In the genomic region with DNA sequence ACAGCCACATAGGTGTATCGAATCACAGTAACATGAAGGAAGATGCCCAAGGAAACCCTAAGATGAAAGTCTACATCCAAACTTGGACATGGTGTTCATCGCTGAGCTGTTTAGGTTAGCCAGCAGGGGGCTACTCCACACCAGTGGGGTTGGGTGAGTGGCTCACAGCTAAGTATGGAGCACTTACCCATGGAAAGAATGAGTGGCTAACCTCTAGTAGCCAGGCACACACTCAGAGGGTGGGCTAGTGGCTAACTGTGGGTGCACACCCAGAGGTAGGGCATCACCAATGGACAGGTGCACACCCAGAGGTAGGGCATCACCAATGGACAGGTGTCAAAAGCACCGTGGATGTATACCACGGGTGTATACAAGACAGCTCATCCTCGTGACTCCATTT, we compare ENCODE assay signal across 11 mouse cellular contexts. TPM values are rescaled to one million over a fixed set of nuclear protein-coding genes. Genes with fewer than 3 reads are reported as not detected.
DNase-seq lines count a peak whose midpoint lies in the region; ATAC-seq and TF ChIP-seq lines count a peak whose summit lies in the region.
"Had no signal": no experiment of that assay in that cellular context is flagged by ENCODE, and none has a peak within 500 bp of the region (broad histone marks: within the 10 kb centered on the region; RNA-seq: fewer than 3 reads in every experiment).

No protein-coding gene starts in this region.

- intact Hi-C loops in gastrocnemius, adult 2 months (cut with DNase I): no loop called here

- peak; percentile 33; the same call in 1 of the 2 replicates for TF ChIP-seq CTCF in gastrocnemius, adult 2 months (IDR thresholded peaks at IDR 0.05)
- TF ChIP-seq CTCF in layer of hippocampus, adult 2 months (conservative IDR thresholded peaks at IDR 0.05): peak; percentile 57
- peak; percentile 65 for TF ChIP-seq CTCF in intestine, postnatal 0 days (IDR thresholded peaks at IDR 0.05; ENCODE audit: low read depth)

- H3K36me3 ChIP-seq in intestine, postnatal 0 days (ENCODE audit: control insufficient read depth, insufficient read depth): peaks cover 14% of the 10 kb centered on the region
- H3K36me3 ChIP-seq in neural tube, embryonic 15.5 days: peaks cover 37% of the 10 kb centered on the region

- no peaks in the 10 kb centered on the region for H3K27me3 ChIP-seq in intestine, postnatal 0 days (replicated peaks; ENCODE audit: control insufficient read depth, insufficient read depth, low read length)
- no peaks in the 10 kb centered on the region for H3K27me3 ChIP-seq in neural tube, embryonic 15.5 days (replicated peaks)
- H3K27me3 ChIP-seq: hindbrain, embryonic 15.5 days had no signal

- no peak for DNase-seq in gastrocnemius, adult 2 months
- no peak for DNase-seq in gastrocnemius, adult 18-20 months (ENCODE audit: low spot score)
- no peak for DNase-seq in layer of hippocampus, adult 2 months (ENCODE audit: low spot score in 2 of 2)
- no peak for DNase-seq in layer of hippocampus, adult 11-12 months (ENCODE audit: low spot score)
- DNase-seq in 416B (ENCODE audit: low read depth): peak; percentile 52
- no peak for DNase-seq in cerebellum, adult 11 months
- DNase-seq: right cerebral cortex, postnatal 4 days had no signal

- no peak overlapping the region for H3K4me3 ChIP-seq in gastrocnemius, adult 2 months
- no peak overlapping the region for H3K4me3 ChIP-seq in layer of hippocampus, adult 2 months
- H3K4me3 ChIP-seq in intestine, postnatal 0 days (ENCODE audit: low read depth, low read length): no peak overlapping the region
- H3K4me3 ChIP-seq in neural tube, embryonic 15.5 days (replicated peaks): no peak overlapping the region
- H3K4me3 ChIP-seq: hindbrain, embryonic 15.5 days had no signal

- no peaks in the 10 kb centered on the region for H3K9me3 ChIP-seq in intestine, postnatal 0 days (ENCODE audit: control insufficient read depth)
- H3K9me3 ChIP-seq in neural tube, embryonic 15.5 days (replicated peaks): no peaks in the 10 kb centered on the region
- H3K9me3 ChIP-seq: hindbrain, embryonic 15.5 days had no signal

- ATAC-seq in intestine, postnatal 0 days: no peak
- no peak for ATAC-seq in neural tube, embryonic 15.5 days (ENCODE audit: low FRiP score)
- ATAC-seq: midbrain, embryonic 16.5 days had no signal

- no peak overlapping the region for H3K4me2 ChIP-seq in intestine, postnatal 0 days (replicated peaks; ENCODE audit: low read depth)
- H3K4me2 ChIP-seq in neural tube, embryonic 15.5 days: no peak overlapping the region
- H3K4me2 ChIP-seq: hindbrain, embryonic 15.5 days had no signal

- no peak overlapping the region for H3K27ac ChIP-seq in gastrocnemius, adult 2 months
- H3K27ac ChIP-seq in layer of hippocampus, adult 2 months: no peak overlapping the region
- no peak overlapping the region for H3K27ac ChIP-seq in intestine, postnatal 0 days (ENCODE audit: low read depth, low read length)
- H3K27ac ChIP-seq in neural tube, embryonic 15.5 days (replicated peaks): no peak overlapping the region
- H3K27ac ChIP-seq: hindbrain, embryonic 15.5 days had no signal

- no peak overlapping the region for H3K9ac ChIP-seq in intestine, postnatal 0 days (ENCODE audit: low read depth, low read length)
- no peak overlapping the region for H3K9ac ChIP-seq in neural tube, embryonic 15.5 days (replicated peaks)
- H3K9ac ChIP-seq: hindbrain, embryonic 15.5 days had no signal

- 91% methylated on average over 5 of the region's 5 CpGs for WGBS in intestine, postnatal 0 days
- WGBS in neural tube, embryonic 15.5 days: 96% methylated on average over 5 of the region's 5 CpGs

- H3K4me1 ChIP-seq in intestine, postnatal 0 days (replicated peaks; ENCODE audit: control insufficient read depth, insufficient read depth, low read length): no peaks in the 10 kb centered on the region
- peaks cover 3% of the 10 kb centered on the region; the same call in 1 of the 2 replicates for H3K4me1 ChIP-seq in neural tube, embryonic 15.5 days
- H3K4me1 ChIP-seq: hindbrain, embryonic 15.5 days had no signal

RNA-seq across cellular contexts. Expression of gene Cerk, which starts 26.2 kb away (rescaled TPM):
- total RNA-seq in gastrocnemius, adult 2 months (2021): 1 to 10 TPM; 4.2 to 8.1 TPM
- total RNA-seq in gastrocnemius, adult 18-20 months (2021): 1 to 10 TPM; 4.3 to 5.1 TPM
- 10 to 100 TPM; 41.6 to 43.0 TPM for total RNA-seq in layer of hippocampus, adult 2 months (2021)
- polyA plus RNA-seq in intestine, postnatal 0 days (2015; fragmentation: Nextera tagmentation; extraction: Ambion mirVana): 4.1 and 4.2 TPM in 2 replicates
- 26.4 and 27.5 TPM in 2 replicates for polyA plus RNA-seq in neural tube, embryonic 15.5 days (2015; fragmentation: Nextera tagmentation; extraction: Ambion mirVana)

RNA-seq across cellular contexts. Expression of gene Tbc1d22a, which starts 54.5 kb away (rescaled TPM):
- total RNA-seq in gastrocnemius, adult 2 months (2021): 10 to 100 TPM; 12.4 to 16.3 TPM
- 10 to 100 TPM; 15.6 to 17.1 TPM for total RNA-seq in gastrocnemius, adult 18-20 months (2021)
- 10 to 100 TPM; 33.2 to 34.7 TPM for total RNA-seq in layer of hippocampus, adult 2 months (2021)
- 15.3 and 16.7 TPM in 2 replicates for polyA plus RNA-seq in intestine, postnatal 0 days (2015; fragmentation: Nextera tagmentation; extraction: Ambion mirVana)
- polyA plus RNA-seq in neural tube, embryonic 15.5 days (2015; fragmentation: Nextera tagmentation; extraction: Ambion mirVana): 11.0 and 14.1 TPM in 2 replicates

Comparison
In these comparisons a context has a peak if more than half of its experiments do, and no peak if none do; other contexts are left out.
1. RNA of gene Cerk, which starts 26.2 kb away (total RNA-seq): 41.6 to 43.0 TPM in layer of hippocampus, adult 2 months; 4.2 to 8.1 TPM in gastrocnemius, adult 2 months and 4.3 to 5.1 TPM in gastrocnemius, adult 18-20 months; every median in the first group is over 4 times any median in the second.
2. Peak in every context shown above with its lines, with median percentiles within 50 percentile points of each other: CTCF ChIP-seq.